9 mouse cellular contexts compared by ENCODE assay signal in genomic region chr2:29967768-29968167, GRCm38 (mm10). TPM values are rescaled to one million over a fixed set of nuclear protein-coding genes. Genes with fewer than 3 reads are reported as not detected.
A peak's percentile ranks its signal among the peaks of the same experiment; 100 is the strongest.
DNase-seq lines count a peak whose midpoint lies in the region; ATAC-seq and TF ChIP-seq lines count a peak whose summit lies in the region.
"Had no signal": no experiment of that assay in that cellular context is flagged by ENCODE, and none has a peak within 500 bp of the region (broad histone marks: within the 10 kb centered on the region; RNA-seq: fewer than 3 reads in every experiment).

No protein-coding gene starts in this region.

- H3K27me3 ChIP-seq in cerebellum, adult 2 months (ENCODE audit: control insufficient read depth, insufficient read depth, low read length), result no peaks in the 10 kb centered on the region
- H3K27me3 ChIP-seq in limb, embryonic 15.5 days, result no peaks in the 10 kb centered on the region
- peaks cover 9% of the 10 kb centered on the region for H3K27me3 ChIP-seq in liver, postnatal 0 days (ENCODE audit: insufficient read depth, low read length)

- H3K4me2 ChIP-seq in limb, embryonic 15.5 days, result peak overlapping the region; percentile 54; the same call in 1 of the 2 replicates
- no peak overlapping the region for H3K4me2 ChIP-seq in liver, postnatal 0 days (ENCODE audit: low read depth, low read length)

- peaks cover 14% of the 10 kb centered on the region for H3K36me3 ChIP-seq in limb, embryonic 15.5 days
- no peaks in the 10 kb centered on the region for H3K36me3 ChIP-seq in liver, postnatal 0 days (replicated peaks; ENCODE audit: insufficient read depth, low read length)

- no peak for TF ChIP-seq CTCF in cerebellum, adult 2 months (IDR thresholded peaks at IDR 0.05; ENCODE audit: borderline replicate concordance, insufficient read depth, low read depth, low read length)
- TF ChIP-seq CTCF in liver, postnatal 0 days (IDR thresholded peaks at IDR 0.05; ENCODE audit: low read depth), result no peak

- no peaks in the 10 kb centered on the region for H3K9me3 ChIP-seq in limb, embryonic 15.5 days
- H3K9me3 ChIP-seq in liver, postnatal 0 days (ENCODE audit: low read length), result no peaks in the 10 kb centered on the region

- peak overlapping the region; percentile 54 for H3K4me3 ChIP-seq in cerebellum, adult 2 months (replicated peaks; ENCODE audit: insufficient read depth, low read depth, low read length)
- 0 out of 2 replicates have a peak overlapping the region, but pooled peaks have one; percentile 1 for H3K4me3 ChIP-seq in limb, embryonic 15.5 days
- no peak overlapping the region for H3K4me3 ChIP-seq in liver, postnatal 0 days (ENCODE audit: low read depth, low read length)
- H3K4me3 ChIP-seq: erythroblast, embryonic 14.5 days had no signal

- 0 out of 2 replicates have a peak overlapping the region, but pooled peaks have one; percentile 28 for H3K27ac ChIP-seq in cerebellum, adult 2 months (ENCODE audit: insufficient read depth, low read length)
- no peak overlapping the region for H3K27ac ChIP-seq in limb, embryonic 15.5 days
- no peak overlapping the region for H3K27ac ChIP-seq in liver, postnatal 0 days (ENCODE audit: low read depth)

- TF ChIP-seq POLR2A in cerebellum, adult 2 months (IDR thresholded peaks at IDR 0.05; ENCODE audit: borderline replicate concordance, insufficient read depth, low read length), result no peak

- peak in 1 of 2 experiments; percentile 20 for DNase-seq in cerebellum, adult 2 months
- DNase-seq in MN1 (ENCODE audit: low spot score) (peak; percentile 54), adipocyte (ENCODE audit: low spot score) (no peak)
- DNase-seq in heart, postnatal 10 days, result peak; percentile 35 to 40
- DNase-seq in liver, postnatal 0 days, result no peak
- no peak for DNase-seq in yolk sac, embryonic 10.5 days (ENCODE audit: low spot score)

- no peak for ATAC-seq in cerebellum, adult (ENCODE audit: insufficient number of reproducible peaks, low FRiP score, low TSS enrichment)
- ATAC-seq in limb, embryonic 15.5 days (ENCODE audit: insufficient number of reproducible peaks, low FRiP score, low TSS enrichment, low read depth), result no peak
- ATAC-seq in liver, postnatal 0 days, result no peak

- intact Hi-C loops in heart, postnatal 10 days (cut with DNase I), result no loop called here

- 10% methylated on average over 5 of the region's 5 CpGs for WGBS in cerebellum, adult 2 months
- 54% methylated on average over 5 of the region's 5 CpGs for WGBS in limb, embryonic 15.5 days
- 76% methylated on average over 5 of the region's 5 CpGs for WGBS in liver, postnatal 0 days (ENCODE audit: insufficient replicate concordance)

- no peak overlapping the region; the same call in 1 of the 2 replicates for H3K9ac ChIP-seq in limb, embryonic 15.5 days
- no peak overlapping the region for H3K9ac ChIP-seq in liver, postnatal 0 days (replicated peaks)

- no peak for TF ChIP-seq EP300 in liver, postnatal 0 days (IDR thresholded peaks at IDR 0.05; ENCODE audit: low read depth)

- peaks cover 19% of the 10 kb centered on the region for H3K4me1 ChIP-seq in cerebellum, adult 2 months (ENCODE audit: control insufficient read depth, insufficient read depth, low read length)
- H3K4me1 ChIP-seq in limb, embryonic 15.5 days, result peaks cover 50% of the 10 kb centered on the region
- peaks cover 18% of the 10 kb centered on the region for H3K4me1 ChIP-seq in liver, postnatal 0 days (ENCODE audit: insufficient read depth)

RNA-seq across cellular contexts. Expression of gene Sptan1, which starts 2.4 kb away (rescaled TPM):
- polyA plus RNA-seq in cerebellum, adult 2 months (2012; rRNA removed), result 922 and 988 TPM in 2 replicates
- 100 to 1,000 TPM; 334 to 351 TPM for total RNA-seq in heart, postnatal 10 days (2021)
- 89.3 and 95.5 TPM in 2 replicates for polyA plus RNA-seq in limb, embryonic 15.5 days (2015; fragmentation: Nextera tagmentation; extraction: Ambion mirVana)
- polyA plus RNA-seq in liver, postnatal 0 days (2015; fragmentation: Nextera tagmentation; extraction: Ambion mirVana), result 14.9 and 17.2 TPM in 2 replicates

RNA-seq across cellular contexts. Expression of gene Gle1, which starts 32.5 kb away (rescaled TPM):
- 72.7 and 74.7 TPM in 2 replicates for polyA plus RNA-seq in cerebellum, adult 2 months (2012; rRNA removed)
- 10 to 100 TPM; 26.0 to 26.2 TPM for total RNA-seq in heart, postnatal 10 days (2021)
- polyA plus RNA-seq in limb, embryonic 15.5 days (2015; fragmentation: Nextera tagmentation; extraction: Ambion mirVana), result 58.0 and 59.5 TPM in 2 replicates
- polyA plus RNA-seq in liver, postnatal 0 days (2015; fragmentation: Nextera tagmentation; extraction: Ambion mirVana), result 13.4 and 14.7 TPM in 2 replicates

Comparison
In these comparisons a context has a peak if more than half of its experiments do, and no peak if none do; other contexts are left out.
1. DNase-seq: peak in MN1 (single experiment) and heart, postnatal 10 days (2 of 2); none in adipocyte (single experiment), liver, postnatal 0 days (single experiment) and yolk sac, embryonic 10.5 days (single experiment).